Mouse (Mus musculus): ENCODE measurements at regions not wholly inside any gene's neighbourhood (a gene's known extent, or its start where the extent isn't known, plus 50 kb on each side); places are given as distances from the start of the nearest gene placed in this dataset.

- no peak overlapping the region for H3K4me3 ChIP-seq (ENCODE audit: low read length)
- no peak for TF ChIP-seq CTCF (IDR thresholded peaks at IDR 0.05; ENCODE audit: low read depth)
- H3K27ac ChIP-seq, result no peak overlapping the region
- no peak for ATAC-seq
- WGBS, result 82% methylated on average over 6 of the region's 6 CpGs
- DNase-seq (ENCODE audit: low spot score), result no peak
- no peaks in the 10 kb centered on the region for H3K27me3 ChIP-seq (ENCODE audit: insufficient read depth, low read length)
- H3K36me3 ChIP-seq (ENCODE audit: insufficient read depth, low read length), result no peaks in the 10 kb centered on the region
- H3K4me1 ChIP-seq (ENCODE audit: insufficient read depth, low read length), result no peaks in the 10 kb centered on the region
- H3K9me3 ChIP-seq (ENCODE audit: low read length), result no peaks in the 10 kb centered on the region
- H3K9ac ChIP-seq (replicated peaks; ENCODE audit: low read length), result no peak overlapping the region
- no peak overlapping the region for H3K4me2 ChIP-seq (ENCODE audit: low read depth, low read length)
These were observed 86.8 kb upstream of the Nbea start for GRCm38 (mm10) chr3:56270241-56270830.

GRCm38 (mm10) chr3:56261800-56262561, 78.5 kb upstream of the Nbea start:
- DNase-seq (ENCODE audit: low spot score) (no peak), ATAC-seq (no peak)
- Histone ChIP-seq H3K27me3 (ENCODE audit: insufficient read depth, low read length) (no peaks in the 10 kb centered on the region), H3K4me2 (ENCODE audit: low read depth, low read length) (no peak overlapping the region), H3K4me3 (ENCODE audit: low read length) (no peak overlapping the region), H3K27ac (no peak overlapping the region), H3K9me3 (ENCODE audit: low read length) (0 out of 2 replicates have a peak, but pooled peaks cover 3% of the 10 kb centered on the region), H3K36me3 (ENCODE audit: insufficient read depth, low read length) (no peaks in the 10 kb centered on the region), H3K4me1 (ENCODE audit: insufficient read depth, low read length) (no peaks in the 10 kb centered on the region), H3K9ac (replicated peaks; ENCODE audit: low read length) (no peak overlapping the region)
- WGBS, result 83% methylated on average over 3 of the region's 3 CpGs
- no peak for TF ChIP-seq CTCF (IDR thresholded peaks at IDR 0.05; ENCODE audit: low read depth)

- DNase-seq (ENCODE audit: low spot score), result no peak
- H3K27ac ChIP-seq, result no peak overlapping the region
- ATAC-seq, result no peak
These were observed 72.8 kb upstream of the Nbea start for GRCm38 (mm10) chr3:56256271-56256670.

GRCm38 (mm10) chr3:56244370-56244769, 60.9 kb upstream of the Nbea start:
- 23% methylated on average over 1 of the region's 1 CpGs for WGBS
- DNase-seq (ENCODE audit: low spot score) (no peak), ATAC-seq (no peak)
- Histone ChIP-seq H3K9ac (replicated peaks; ENCODE audit: low read length) (no peak overlapping the region), H3K4me2 (ENCODE audit: low read depth, low read length) (no peak overlapping the region), H3K4me3 (ENCODE audit: low read length) (no peak overlapping the region), H3K4me1 (ENCODE audit: insufficient read depth, low read length) (no peaks in the 10 kb centered on the region), H3K36me3 (ENCODE audit: insufficient read depth, low read length) (no peaks in the 10 kb centered on the region), H3K27me3 (ENCODE audit: insufficient read depth, low read length) (no peaks in the 10 kb centered on the region), H3K9me3 (ENCODE audit: low read length) (no peaks in the 10 kb centered on the region), H3K27ac (no peak overlapping the region)
- TF ChIP-seq CTCF (IDR thresholded peaks at IDR 0.05; ENCODE audit: low read depth), result no peak

More at GRCm38 (mm10) chr3:56256271-56256670, 72.8 kb upstream of the Nbea start:
- Histone ChIP-seq H3K36me3 (ENCODE audit: insufficient read depth, low read length) (no peaks in the 10 kb centered on the region), H3K4me3 (ENCODE audit: low read length) (no peak overlapping the region), H3K9ac (replicated peaks; ENCODE audit: low read length) (no peak overlapping the region), H3K27me3 (ENCODE audit: insufficient read depth, low read length) (no peaks in the 10 kb centered on the region), H3K4me2 (ENCODE audit: low read depth, low read length) (no peak overlapping the region), H3K9me3 (ENCODE audit: low read length) (0 out of 2 replicates have a peak, but pooled peaks cover 3% of the 10 kb centered on the region), H3K4me1 (ENCODE audit: insufficient read depth, low read length) (no peaks in the 10 kb centered on the region)
- no peak for TF ChIP-seq CTCF (IDR thresholded peaks at IDR 0.05; ENCODE audit: low read depth)
- WGBS, result 56% methylated on average over 5 of the region's 5 CpGs

GRCm38 (mm10) chr3:56238228-56238627, 54.7 kb upstream of the Nbea start:
- Histone ChIP-seq H3K36me3 (ENCODE audit: insufficient read depth, low read length) (no peaks in the 10 kb centered on the region), H3K27ac (no peak overlapping the region), H3K9me3 (ENCODE audit: low read length) (no peaks in the 10 kb centered on the region), H3K27me3 (ENCODE audit: insufficient read depth, low read length) (no peaks in the 10 kb centered on the region), H3K4me2 (ENCODE audit: low read depth, low read length) (no peak overlapping the region), H3K4me3 (ENCODE audit: low read length) (no peak overlapping the region), H3K9ac (replicated peaks; ENCODE audit: low read length) (no peak overlapping the region), H3K4me1 (ENCODE audit: insufficient read depth, low read length) (no peaks in the 10 kb centered on the region)
- ATAC-seq (no peak), DNase-seq (ENCODE audit: low spot score) (no peak)
- 83% methylated on average over 2 of the region's 2 CpGs for WGBS
- TF ChIP-seq CTCF (IDR thresholded peaks at IDR 0.05; ENCODE audit: low read depth), result no peak

- H3K9ac ChIP-seq (replicated peaks; ENCODE audit: low read length), result no peak overlapping the region
- H3K27me3 ChIP-seq (ENCODE audit: insufficient read depth, low read length), result no peaks in the 10 kb centered on the region
- no peak overlapping the region for H3K4me2 ChIP-seq (ENCODE audit: low read depth, low read length)
- no peaks in the 10 kb centered on the region for H3K36me3 ChIP-seq (ENCODE audit: insufficient read depth, low read length)
- H3K27ac ChIP-seq, result no peak overlapping the region
- ATAC-seq (0 out of 2 replicates have a peak, but pooled peaks have one; percentile 27), DNase-seq (ENCODE audit: low spot score) (peak; percentile 15)
- TF ChIP-seq CTCF (IDR thresholded peaks at IDR 0.05; ENCODE audit: low read depth), result no peak
- WGBS, result 50% methylated on average over 1 of the region's 1 CpGs
- H3K9me3 ChIP-seq (ENCODE audit: low read length), result no peaks in the 10 kb centered on the region
- no peak overlapping the region for H3K4me3 ChIP-seq (ENCODE audit: low read length)
- no peaks in the 10 kb centered on the region for H3K4me1 ChIP-seq (ENCODE audit: insufficient read depth, low read length)
These were observed 52.7 kb upstream of the Nbea start for GRCm38 (mm10) chr3:56236163-56236562.
